Mouse (Mus musculus): ENCODE results near the gene Mef2c.

The Mef2c gene

GRCm38 (mm10) chr13:83503919-83504318 is at the start of gene Mef2c:
TSS of gene Mef2c (plus strand) at chr13:83504034.
- DNase-seq = no peak

DNA sequence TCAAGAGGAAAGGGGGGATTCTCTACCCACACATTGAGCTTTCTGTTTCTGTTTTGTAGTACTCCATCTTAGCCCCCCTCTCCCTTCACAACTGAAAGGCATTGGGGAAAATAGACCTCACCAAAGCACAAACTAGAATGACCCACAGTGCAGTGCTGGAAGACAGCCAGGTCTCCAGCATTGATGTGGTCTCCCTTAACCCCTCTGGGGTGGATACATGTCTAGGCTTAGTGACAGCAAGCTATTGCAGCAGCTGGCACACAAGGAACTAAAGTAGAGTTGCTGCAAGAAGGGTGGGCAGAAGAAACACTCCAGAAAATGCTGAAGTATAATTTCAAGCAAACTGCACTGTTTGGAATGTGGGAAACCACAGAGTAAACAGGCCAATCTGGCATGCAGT is 45.1 kb upstream of the Mef2c start:
- peak in 1 of 2 experiments; percentile 2 for DNase-seq

- no peak for DNase-seq
These were observed 44.2 kb upstream of the Mef2c start for GRCm38 (mm10) chr13:83459600-83459999.

DNA sequence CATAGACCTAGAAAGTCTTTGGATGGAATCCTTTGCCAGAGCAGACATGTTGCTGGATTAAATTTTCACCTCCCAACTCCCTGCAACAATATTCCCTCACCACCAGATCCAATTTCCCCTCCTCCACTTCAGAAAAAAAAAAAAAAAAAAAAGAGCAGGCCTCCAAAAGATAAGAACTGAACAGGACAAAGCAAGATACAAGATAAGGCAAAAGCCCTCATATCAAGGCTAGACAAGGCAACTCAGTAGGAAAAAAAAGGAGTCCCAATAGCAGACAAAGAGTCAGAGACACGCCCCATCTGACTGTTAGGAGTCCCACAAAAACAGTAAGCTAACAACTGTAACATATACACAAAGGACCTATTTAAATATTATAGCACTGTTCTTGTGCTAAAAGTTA is 43.2 kb upstream of the Mef2c start:
- DNase-seq = no peak

- no peak for DNase-seq
These were observed 42.3 kb upstream of the Mef2c start for GRCm38 (mm10) chr13:83461556-83461955.

GRCm38 (mm10) chr13:83466756-83467155 is 37.1 kb upstream of the Mef2c start:
- no peak for DNase-seq

GRCm38 (mm10) chr13:83468794-83469193 is 35.0 kb upstream of the Mef2c start:
- no peak for DNase-seq

GRCm38 (mm10) chr13:83473755-83474154 is 30.1 kb upstream of the Mef2c start:
- DNase-seq = no peak

- no peak for DNase-seq
These were observed 23.4 kb upstream of the Mef2c start for GRCm38 (mm10) chr13:83480388-83480787.

DNA sequence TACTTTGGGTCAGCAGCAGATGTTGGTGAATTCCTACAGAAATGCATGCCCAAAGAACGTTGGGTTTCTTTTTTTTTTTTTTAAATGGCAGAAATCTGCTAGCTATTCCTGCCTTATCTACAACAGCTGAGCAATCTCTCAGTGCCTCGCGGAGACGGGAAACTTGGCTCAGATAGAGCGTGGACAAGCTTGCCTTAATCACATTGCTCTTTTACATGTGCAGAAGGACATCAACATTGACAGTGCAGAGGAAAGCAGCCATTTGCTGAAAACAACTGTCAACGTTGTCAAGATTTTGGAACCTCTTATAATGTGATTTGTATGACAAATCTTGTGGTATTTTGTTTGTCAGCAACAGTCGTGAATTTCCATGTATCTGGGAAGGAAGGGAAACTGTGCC is 22.5 kb upstream of the Mef2c start:
- DNase-seq = no peak

GRCm38 (mm10) chr13:83482087-83482486 is 21.7 kb upstream of the Mef2c start:
- no peak for DNase-seq

DNA sequence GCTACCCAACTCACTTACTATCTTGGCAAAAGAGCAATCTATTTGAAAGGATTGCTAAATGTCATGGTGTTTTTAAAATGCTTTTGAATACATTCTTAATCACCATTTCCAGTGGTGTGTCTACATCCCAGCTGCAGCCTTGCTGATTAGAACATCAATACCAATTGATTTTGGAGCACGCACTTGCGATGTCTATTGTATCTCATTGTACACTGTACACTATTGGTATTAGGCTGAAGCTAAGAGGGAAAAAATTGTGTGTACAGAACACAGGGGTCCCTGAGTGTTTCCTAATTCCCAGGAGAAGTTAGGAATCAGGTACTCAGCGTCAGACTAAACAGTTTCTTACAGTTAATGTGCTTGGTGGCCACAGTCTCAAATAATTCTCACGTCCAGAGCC is 19.6 kb upstream of the Mef2c start:
- DNase-seq = no peak

DNA sequence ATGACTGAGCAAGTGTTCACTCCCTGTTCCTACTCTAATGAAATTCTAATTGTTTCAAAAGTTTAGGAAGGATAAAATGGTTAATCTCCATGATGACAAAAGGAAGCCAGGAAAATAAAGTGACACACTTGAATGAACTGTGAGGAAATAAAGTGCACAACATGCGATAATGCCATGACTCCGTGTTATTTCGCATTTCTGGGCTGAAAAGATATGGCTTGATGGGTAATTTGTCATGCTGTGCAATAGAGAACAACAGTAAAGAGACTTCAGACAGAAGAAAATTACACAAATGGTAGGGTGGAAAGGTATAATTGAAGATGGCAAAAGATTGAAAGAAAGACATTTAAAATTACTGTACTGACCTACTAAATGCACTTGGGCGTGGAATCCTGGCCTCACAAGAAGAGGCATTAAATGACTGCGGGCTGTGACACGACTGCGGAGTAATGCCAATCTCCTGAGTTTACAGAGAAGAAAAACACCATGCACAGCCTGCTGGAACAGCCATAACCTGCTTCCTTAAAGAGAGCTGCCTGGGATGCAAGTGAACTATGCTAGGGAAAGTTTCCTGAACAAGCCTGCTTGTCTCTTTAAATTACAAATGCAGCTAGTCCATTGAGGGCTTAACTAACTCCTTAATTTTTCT is 19.0 kb upstream of the Mef2c start:
- no peak for DNase-seq

GRCm38 (mm10) chr13:83492051-83492450 is 11.8 kb upstream of the Mef2c start:
- DNase-seq = no peak

- DNase-seq = no peak
These were observed 6.1 kb upstream of the Mef2c start for GRCm38 (mm10) chr13:83497708-83498107.

DNA sequence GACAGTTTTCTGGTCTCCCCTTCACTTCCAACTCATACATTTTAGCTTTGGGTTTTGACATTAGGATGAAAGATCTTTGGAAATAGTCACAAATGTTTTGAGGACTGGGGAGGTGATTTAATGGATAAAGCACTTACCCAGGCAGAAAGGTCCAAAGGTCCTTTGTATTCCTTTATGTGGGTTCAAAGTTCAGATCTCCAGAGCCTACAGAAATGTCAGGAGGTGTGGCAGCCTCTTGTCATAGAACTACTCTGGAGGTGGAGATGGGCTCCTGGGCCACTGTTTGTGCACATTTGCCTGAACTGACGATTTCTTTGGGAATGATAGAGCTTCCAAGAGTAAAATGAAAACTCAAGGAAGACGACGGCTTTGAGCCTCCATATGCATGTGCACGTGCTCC is 4.3 kb upstream of the Mef2c start:
- no peak for DNase-seq

- no peak for DNase-seq
These were observed 3.9 kb downstream of the Mef2c start for GRCm38 (mm10) chr13:83507687-83508086.

GRCm38 (mm10) chr13:83515013-83515547 is 11.2 kb downstream of the Mef2c start:
- no peak for DNase-seq

- peak; percentile 16 to 40 for DNase-seq
These were observed 14.1 kb downstream of the Mef2c start for GRCm38 (mm10) chr13:83517660-83518609.

GRCm38 (mm10) chr13:83520807-83521206 is 17.0 kb downstream of the Mef2c start:
- DNase-seq = no peak

DNA sequence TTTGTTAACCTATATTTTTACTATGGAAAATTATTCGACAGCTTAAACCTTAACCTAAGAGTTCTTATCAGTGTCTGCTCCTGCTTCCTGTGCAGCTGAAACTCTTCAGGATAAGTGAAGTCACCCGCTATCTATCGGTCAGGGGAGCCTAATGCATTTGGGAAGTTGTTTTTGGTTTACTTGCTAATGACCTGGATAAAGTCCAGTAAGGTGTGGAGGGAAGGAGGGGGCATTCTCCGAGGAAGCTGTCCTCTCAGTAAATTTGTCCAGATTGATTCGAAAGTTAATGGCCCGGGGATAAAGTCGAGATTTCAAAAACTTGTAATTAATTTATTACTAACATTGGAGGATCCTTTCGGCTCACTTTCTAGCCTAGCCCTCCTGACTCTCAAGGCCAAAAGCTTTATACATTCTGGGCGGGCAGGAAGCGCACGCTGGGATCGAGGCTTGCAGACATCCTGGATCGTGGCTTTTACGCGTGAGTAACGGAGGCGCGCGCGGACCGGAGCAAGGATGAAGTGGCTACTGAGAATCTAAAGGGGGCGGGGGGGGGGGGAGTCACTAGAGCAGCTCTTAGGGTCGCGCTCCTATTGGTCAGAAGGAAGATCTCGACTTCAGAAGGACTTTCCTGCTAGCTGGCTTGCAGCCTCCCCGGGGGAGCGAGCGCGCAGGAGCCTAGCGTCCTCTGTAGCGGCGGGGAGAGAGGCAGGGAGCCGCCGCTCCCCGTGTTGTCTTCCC is 19.6 kb downstream of the Mef2c start:
- peak in 1 of 2 experiments; percentile 11 for DNase-seq

DNA sequence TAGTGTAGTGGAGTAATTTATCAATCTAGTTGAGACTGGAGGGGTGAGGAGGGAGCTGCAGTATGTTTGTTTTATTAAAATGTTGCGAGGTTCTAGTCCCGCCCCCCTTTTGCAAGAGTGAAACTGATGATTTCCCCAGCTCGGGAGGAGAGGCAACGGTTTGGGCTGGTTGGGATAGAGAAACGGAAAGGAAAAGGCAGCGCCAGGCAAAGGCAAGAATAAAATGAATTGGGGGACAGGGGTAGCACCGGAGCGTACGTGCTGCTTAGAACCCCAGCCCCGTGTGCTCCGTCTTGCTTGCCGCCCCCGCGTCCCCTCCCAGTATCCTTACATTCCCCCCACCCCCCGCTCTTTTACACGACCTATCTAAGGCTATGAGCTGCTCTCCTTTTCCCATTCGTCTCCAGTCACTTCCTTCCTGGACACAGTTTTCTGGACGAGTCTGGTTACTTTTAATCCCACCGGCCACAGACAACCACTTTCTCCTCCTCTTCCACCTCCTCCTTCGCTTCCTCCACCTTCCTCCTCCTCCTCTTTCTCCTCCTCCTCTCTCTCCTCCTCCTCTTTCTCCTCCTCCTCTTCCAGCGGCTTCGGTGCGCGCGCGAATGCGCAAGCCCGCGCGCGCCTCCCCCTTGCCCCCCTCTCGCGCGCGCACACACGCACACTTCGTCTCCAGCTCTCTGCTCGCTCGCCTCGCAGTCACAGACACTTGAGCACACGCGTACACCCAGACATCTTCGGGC is 20.5 kb downstream of the Mef2c start:
- peak; percentile 13 to 19 for DNase-seq
